Mouse (Mus musculus): ENCODE results near the gene Ccnd1. TPM values are rescaled to one million over a fixed set of nuclear protein-coding genes. Genes with fewer than 3 reads are reported as not detected.

Gene Ccnd1
- polyA plus RNA-seq, 2 experiments from 2014 or later = 0.83 to 0.87 TPM

DNA sequence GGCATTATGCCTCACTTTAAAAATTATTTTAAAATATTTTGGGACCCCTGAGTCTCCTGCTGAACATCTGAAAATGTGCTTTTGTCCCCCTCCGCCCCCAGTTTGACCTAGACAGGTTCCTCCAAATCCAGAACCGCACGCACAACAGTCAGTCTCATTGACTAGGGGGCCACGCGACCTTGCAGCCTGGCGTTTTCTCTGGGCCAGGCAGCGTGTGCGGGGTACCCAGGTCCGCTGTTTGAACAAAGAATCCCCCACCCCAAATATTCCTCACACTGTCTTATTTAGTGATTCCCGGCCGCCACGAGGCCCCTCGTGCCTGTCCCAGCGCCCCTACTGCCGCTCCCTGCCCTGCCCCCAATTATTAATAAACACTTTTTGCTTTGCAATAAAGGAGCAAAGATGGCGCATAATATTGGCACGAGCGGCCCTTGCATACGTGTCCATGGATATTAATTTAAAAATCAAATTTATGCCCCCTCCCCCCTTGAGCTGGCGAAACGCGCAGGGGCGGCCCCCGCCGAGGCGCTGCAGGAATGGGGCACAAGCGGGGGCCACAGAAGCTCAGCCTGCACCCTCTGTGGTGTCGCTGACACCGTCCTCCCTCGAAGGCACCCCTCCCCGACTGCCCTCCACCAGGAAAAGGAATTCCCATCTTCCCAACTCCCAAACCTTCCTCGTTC, 923 bp downstream of the Ccnd1 start:
- ATAC-seq = no peak

DNA sequence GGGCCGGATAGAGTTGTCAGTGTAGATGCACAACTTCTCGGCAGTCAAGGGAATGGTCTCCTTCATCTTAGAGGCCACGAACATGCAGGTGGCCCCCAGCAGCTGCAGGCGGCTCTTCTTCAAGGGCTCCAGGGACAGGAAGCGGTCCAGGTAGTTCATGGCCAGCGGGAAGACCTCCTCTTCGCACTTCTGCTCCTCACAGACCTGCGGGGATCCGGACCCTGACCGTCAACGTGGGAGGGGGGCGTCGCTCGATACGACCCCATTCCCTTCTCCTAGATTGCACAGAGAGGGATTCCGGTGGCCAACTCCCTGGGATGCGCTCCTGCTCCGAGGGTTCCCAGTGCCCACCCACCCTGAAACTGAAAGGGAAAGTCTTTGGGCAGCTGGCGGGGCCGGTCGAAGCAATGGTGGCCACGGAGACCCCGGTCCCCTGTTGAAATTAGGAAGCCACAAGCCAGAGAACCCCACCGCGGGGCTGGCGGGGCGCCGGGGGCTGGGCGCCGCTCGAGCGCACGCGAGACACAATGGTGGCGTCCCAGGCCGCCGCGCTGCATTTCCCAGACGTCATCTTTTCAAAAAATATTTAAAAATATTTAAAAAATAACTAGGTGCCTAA, 1.7 kb downstream of the Ccnd1 start:
- ATAC-seq = peak; percentile 22

DNA sequence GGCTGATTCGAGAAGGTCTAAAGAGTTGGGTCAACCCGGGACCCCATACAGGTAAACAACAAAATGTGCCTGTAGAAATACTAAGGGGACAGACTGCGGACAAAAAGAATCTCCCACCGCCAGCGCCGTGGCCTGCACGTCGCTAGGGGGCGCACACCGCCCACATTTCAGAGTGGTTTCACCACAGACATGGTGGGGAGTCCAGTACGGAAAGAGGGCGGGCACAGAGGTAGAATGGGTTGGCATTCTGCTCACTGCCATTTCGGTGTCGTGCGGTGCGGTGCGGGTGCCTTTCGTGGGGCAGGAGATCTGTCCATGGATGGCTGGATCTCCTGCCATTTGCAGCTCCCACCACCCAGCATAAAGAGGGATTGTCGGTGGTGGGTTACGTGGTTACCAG, 2.2 kb downstream of the Ccnd1 start:
- peak; percentile 82 for ATAC-seq

DNA sequence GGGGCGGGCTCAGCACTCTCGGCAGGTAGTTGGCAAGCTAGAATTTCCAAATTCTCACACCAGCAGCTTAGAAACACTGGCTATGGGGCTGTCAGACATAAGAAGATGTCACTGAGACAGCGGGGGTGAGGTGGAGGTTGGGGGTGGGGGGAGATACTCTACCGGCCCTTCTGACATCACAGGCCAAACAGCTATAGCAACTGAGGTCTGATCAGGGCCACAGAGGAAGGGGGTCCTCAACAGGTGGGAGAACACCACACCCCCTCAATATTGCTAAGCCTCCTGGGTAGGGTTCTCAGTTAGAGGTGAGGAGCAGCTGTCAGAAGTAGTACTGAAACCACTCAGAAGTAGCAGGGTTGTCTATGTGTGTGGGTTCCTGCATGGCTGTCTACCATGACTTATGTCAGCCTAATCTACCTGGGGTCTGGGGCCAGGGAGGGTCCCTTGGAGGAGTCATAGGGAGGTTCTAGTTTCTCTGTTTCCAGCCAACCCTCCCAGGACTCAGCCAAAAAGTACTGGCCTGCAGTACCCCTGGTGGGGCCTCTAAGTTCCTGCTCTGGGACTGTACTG, 3.3 kb downstream of the Ccnd1 start:
- ATAC-seq = no peak

DNA sequence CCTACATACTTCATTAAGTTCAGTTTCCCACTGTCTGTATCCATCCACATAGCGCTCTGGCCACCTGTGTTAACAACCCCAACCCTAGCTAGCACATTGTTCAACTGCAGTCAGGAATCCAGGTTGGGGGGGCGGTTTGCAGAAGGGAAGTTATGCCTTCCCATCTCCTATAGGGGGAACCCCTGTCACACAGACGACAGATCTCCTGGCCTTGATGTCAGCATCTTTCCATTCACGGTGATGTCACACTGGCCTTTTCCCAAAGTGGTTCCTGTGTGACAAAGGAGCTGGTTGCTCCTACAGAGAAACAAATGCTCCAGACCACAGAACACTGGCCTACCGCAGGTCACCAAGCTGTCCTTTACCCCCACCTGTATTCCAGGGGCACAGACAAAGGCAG, 4.2 kb downstream of the Ccnd1 start:
- ATAC-seq = no peak

DNA sequence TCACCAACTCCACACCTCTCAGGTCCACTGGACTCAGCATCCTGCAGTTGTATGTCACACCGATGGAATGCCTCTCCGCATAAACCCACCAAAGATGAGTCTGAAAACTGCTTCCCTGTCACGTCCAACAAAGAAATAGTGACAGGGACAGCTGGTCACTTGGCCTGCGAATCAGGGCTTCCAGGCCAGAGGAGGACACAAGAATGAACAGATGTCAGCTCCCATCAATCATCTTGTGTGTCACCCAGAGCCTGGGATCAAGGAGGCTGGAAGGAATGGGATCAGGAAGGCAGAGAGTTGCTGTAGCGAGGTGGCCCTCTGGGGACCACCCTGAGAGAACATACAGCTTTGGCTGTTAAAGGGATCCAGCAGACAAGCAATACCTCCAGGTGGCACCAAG, 4.8 kb downstream of the Ccnd1 start:
- no peak for ATAC-seq

DNA sequence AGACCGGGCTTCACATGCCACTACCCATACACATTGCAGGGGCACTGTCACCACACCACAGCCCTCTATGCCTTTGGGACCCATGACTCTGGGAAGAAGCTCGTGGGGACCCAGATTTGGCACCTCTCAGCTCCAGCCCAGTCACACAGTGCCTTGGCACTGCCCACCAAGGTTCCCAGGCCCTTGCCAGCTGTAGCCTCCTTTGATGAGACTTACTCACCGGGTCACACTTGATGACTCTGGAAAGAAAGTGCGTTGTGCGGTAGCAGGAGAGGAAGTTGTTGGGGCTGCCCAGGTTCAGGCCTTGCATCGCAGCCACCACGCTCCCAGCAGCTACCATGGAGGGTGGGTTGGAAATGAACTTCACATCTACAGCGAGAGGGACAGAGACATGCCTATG, 5.9 kb downstream of the Ccnd1 start:
- ATAC-seq = no peak

DNA sequence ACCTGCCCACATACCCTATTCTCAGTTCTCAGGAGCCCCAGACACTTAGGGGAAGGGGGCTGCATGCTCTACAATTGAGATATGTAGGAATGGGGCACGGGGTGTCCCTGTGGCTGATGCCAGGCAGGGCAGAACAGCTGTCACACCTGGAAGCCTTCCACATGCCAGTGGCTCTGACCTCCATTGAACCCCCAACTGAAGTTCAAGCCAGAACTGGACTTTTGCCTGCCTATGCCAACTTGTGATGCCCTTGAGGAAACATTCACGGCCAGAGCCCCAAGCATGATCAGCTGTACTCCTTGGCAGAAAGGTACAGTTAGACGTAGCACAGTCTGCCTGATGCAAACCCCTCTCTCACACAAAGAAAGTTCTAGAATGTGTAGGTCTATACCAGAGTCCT, 6.4 kb downstream of the Ccnd1 start:
- ATAC-seq = no peak

DNA sequence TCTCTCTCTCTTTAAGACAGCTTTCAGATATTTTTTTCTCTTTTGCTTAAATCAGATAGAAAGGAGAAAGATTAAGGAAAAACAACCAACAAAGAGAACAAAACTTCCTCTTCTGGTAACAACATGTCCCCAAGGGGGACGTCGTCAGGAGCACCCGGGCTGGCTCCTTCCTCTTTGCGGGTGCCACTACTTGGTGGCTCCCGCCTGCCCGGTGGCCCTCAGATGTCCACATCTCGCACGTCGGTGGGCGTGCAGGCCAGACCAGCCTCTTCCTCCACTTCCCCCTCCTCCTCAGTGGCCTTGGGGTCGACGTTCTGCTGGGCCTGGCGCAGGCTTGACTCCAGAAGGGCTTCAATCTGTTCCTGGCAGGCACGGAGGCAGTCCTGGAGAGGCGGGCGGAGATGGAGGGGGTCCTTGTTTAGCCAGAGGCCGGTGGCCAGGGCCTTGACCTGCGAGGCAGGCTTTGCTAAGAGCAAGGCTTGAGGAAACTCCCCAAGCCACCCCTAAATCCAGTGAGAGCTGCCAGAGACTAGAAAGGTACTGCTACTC, 7.3 kb downstream of the Ccnd1 start:
- no peak for ATAC-seq

DNA sequence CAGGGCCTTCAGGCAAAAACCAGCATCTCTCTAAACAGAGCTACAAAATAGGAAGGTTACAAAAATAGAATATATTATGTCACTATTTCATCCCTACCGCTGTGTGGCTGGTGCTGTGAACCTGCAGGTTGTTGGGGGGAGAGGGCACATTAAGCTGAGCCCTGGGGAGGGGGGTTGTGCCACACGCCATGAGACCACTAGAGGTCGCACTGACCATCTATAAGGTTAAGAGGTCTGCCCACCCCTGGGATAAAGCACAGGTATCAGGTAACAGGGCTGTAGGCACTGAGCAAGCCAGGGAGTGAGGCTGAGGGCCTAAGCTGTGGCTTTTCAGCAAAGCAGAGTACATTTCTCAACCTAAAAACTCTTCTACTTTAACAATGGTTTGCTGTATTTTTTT, 7.9 kb downstream of the Ccnd1 start:
- ATAC-seq = peak; percentile 62

DNA sequence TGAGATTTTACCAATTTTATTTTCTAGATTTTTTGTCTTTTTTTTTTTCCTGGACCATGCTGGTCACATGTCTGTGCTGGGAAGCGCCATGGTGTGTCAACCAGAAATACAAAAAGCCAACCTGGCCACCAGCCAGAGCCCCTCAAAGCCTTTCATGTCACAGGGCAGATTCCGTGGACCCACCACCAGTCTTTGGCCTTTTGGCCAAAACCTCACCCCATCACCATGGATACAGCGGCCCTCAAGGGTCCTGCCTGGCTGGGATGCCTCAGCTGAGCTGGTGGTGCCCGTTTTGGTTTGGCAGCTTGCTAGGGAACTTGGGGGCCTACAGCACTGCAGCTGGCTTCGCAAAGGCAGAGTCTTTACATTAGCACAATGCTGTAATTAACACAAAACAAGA, 9.8 kb downstream of the Ccnd1 start:
- no peak for ATAC-seq

DNA sequence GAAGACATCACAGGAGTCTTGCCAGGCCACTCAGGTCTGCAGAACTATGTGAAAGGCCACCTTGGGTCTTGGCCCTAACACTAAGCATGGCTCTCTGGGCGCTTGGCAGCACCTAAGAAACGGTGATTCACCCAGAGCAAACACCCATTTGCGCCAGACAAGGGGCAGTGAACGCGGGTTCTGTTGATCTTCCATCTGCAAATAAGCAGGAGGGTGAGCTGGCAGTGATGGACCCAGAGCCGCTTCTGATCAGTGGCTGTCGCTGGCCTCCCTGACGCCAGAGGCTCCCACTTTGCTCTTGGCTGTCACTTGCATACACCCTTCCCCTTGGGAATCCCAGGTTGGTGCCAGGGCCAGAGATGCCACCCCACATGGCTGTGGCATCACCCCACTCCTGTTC, 10.2 kb downstream of the Ccnd1 start:
- no peak for ATAC-seq

DNA sequence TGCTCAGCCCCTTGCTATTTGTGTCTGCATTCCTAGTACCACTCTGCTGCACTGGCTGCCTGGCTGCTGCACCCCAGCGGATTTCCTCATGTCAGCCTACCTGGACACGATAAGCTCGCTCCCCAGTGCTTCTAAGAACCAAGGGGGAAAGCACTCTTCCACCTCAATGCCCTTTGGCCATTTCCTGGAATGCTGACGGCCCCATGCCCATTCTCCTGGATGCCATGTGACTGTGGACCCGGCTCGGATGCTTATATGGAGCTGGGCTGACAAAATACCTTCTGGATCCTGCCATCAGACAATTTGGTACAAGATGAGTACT, 10.9 kb downstream of the Ccnd1 start:
- ATAC-seq = no peak

DNA sequence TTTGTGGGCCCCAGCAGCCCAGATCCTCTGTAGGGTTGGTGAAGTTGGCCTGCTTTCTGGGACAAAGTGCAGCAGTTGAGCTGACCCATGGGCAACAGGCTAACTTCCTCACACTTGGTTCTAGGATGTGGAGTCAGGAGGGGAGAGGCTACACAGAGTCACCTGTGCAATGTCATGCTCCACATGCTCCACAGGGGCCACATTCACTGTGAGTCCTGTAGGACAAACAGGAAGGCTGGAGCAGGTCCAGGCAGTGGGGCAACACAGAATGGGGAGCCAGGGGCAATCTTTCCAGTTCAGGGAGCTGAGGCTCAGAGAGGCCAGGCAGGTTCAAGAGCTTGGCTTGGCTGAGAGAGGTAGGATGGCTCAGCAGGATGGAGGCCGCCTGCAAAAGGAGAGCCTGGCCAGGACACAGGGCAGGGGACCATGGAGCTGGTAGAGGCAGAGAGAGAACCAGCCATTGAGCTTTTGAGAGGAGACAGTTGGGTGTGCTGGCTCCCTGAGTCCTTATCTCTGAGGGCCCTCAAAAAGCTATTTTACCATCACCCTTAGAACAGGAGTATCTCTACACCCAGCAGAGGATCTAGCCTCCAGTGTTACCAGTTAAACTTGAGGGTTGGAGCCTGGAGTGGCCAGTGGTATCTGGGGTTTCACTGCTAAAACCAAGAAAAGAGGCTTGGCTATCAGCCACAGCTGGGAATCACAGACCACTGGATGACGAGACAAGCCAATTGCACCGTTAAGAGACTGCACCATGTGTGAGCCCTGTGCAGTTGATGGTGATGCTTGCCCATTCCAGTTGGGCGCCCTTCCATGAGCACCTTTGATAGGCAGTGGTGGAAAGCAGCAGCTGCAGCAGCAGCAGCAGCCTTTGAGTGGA, 11.5 kb downstream of the Ccnd1 start:
- no peak for ATAC-seq

DNA sequence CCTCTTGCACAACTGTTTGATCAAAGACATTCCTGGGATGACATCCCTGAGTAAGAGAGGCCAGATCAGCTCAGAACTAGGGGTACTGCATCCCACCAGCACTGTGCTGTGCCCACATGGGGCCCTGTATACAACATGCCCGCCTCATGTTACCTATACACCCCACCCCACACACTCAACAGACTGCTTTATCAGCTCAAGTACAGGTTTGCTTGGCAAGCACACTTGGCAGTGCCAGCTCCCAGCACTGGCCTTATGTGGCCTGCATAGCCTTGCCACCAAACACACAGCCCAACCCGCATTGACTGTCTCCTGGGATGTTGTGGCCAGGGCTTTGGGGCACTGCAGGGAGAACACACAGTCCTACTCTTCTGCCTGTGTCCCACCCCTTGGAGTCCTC, 12.1 kb downstream of the Ccnd1 start:
- ATAC-seq = no peak

DNA sequence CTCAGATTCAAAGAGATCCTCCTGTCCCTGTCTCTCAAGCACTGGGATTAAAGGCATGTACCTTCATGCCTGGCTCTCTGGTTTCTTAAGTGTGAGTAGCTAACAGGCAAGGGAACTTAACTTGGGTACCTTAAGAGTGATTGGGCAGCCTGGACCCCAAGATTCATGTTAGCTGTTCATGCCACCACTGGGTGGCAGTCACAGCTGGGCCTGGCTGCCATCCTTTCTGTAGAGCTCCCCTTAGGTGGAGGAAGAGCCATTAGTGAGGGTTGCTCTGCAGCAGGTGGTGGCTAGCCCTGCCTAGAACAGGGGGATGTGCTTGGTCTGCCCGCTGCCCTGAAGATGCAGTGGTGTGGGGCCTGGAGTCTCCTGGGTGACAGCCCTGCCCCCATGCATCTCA, 20.9 kb downstream of the Ccnd1 start:
- no peak for ATAC-seq

DNA sequence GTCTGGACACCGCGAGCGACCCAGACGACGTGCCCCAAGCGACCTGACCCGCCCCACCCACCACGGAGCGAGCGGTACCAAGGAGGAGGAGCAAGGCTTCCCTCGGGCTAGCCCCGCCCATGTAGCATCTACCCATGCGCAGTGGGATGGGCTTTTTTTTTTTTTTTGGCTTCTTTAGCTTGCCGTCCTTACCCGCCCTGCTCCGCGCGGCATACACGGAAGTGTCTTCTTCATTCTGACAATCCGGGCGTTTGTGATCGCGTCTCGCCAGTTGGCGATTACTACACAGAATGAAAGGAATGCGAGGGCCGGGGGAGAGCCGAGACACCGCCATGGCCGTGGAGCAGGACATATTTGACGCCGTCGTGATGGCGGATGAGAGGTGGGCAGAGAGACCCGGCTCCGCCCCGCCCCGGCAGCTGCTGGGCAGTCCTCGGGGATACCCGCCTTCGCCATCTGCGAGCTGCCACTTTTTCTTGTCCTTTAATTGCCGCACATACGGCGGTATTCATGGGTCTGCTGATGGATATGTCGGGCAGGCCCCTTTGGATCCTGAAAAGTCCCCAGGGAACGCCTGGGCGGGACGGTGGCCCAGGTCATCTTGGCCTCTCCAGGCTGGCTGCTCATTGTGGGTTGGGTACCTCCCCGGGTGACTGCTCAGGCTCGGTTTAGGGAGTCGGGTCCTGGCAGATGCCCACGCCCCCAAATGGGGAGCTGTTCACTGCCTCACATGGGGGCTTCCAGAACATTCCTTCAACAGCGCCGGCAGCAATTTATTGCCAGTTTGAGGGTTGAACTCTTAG, 24.6 kb downstream of the Ccnd1 start, which contains the start of gene LTO1:
TSS of gene LTO1 (plus strand) at position 153 of the 803 bp plus-strand sequence.
- ATAC-seq = peak; percentile 90

DNA sequence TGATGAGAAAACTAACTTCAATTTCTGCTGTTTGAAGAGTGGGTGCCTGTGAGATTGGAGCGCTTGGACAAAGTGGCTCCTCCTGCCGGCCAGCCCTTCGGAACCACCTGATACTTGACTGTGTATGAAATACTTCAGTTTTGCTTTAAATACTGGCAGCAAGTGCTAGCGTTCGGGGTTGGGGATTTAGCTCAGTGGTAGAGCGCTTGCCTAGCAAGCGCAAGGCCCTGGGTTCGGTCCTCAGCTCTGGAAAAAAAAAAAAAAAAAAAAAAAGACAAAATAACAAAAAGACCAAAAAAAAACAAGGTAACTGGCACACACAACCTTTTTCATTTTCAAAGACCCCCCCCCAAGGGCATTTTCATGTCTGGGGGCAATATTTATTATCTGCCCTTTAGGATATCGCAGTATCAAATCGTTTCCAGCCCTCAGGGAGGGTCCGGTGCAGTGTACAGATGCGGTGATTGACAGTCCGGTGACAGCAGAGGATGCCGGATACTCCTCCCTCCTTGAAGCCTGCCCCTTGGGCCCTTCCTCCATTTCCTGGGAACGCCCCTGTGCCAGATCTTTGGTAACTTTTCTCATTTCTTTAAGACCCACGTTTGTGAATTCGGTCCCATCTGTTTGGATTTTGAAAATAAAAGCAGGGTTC, 25.3 kb downstream of the Ccnd1 start:
- ATAC-seq = peak; percentile 92

DNA sequence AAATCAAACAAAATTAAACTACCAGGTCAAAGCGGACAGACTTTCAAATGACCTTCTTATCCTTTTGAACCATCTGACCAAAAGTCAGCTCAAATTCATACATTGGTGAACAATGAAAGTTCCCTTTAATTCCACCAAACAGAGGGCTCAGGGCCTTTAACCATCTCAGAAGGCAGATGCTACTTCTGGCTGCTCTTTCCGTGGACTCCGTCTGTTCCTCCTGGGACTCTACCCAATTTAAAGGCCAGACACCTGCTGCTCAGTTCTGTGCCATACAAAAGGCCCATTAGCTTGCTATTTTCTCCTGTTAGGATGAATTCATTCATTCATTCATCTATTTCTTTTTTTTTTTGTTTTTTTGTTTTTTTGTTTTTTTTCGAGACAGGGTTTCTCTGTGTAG, 26.8 kb downstream of the Ccnd1 start:
- ATAC-seq = no peak

DNA sequence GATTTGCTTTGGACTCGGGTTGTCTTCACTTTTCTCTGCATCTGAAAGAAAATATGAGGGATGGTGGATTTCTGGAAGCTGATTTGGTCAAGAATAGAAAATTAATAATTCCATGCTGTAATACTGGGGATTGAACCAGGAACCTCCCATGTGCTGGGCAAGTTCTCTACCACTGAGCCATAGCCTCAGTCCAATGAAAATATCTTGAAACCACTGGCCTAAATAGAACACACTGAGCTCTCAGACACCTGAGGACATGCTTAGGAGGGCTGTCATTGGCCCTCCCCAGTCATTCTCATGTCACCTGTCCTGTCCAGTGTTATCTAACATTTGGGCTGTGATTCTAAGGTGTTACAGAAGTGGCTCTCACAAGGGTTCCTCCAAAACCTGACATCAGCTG, 28.6 kb downstream of the Ccnd1 start:
- no peak for ATAC-seq

DNA sequence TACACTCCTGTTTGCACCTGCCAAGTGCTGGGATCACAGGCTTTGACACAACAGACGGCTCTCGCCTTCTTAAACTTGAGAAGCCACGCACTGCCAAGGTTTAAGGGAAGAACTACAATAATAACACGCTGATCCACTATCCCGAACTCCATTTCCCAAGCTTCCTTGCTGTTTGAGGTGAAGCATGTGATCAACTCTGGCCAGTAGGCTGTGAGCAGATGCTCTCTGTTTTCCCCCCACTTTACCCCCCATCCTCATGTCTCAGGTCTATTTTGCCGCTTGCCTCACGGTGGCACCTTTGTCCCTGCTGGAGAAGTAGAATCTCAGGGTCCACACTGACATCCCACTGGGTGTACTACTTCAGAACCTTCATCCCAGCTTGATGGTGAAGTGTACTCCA, 31.0 kb downstream of the Ccnd1 start:
- no peak for ATAC-seq

DNA sequence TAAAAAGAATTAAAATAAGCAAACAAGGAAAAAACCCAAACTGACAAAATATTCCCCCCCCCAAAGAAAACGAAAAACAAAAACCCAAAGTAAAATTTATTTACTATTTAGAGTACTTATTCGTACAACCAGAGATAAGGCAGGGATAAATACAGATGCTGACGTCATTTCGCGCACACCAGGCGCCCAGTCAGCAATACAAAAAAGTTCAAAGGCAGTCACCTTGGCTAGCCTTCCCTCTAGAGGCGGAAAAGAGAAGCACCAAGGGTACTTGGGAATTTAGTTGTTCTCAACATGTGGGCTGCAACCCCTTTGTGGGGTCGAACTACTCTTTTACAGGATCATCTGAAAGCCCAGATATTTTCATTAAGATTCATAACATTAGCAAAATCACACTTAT, 31.9 kb downstream of the Ccnd1 start:
- peak; percentile 71 for ATAC-seq

All from CD4-positive, CD25-positive, alpha-beta regulatory T cell, adult 4 months (primary cell).